Mouse (Mus musculus) layer of hippocampus, adult 9-10 months (tissue): ENCODE measurements at regions not wholly inside any gene's neighbourhood (a gene's known extent, or its start where the extent isn't known, plus 50 kb on each side); places are given as distances from the start of the nearest gene placed in this dataset.
"Not testable (repeated sequence)": the region's sequence is repeated elsewhere in the genome, so short reads cannot be mapped to it uniquely, and the experiment has no call there.

Experiments used
- DNase-seq: peaks from one replicate; pipeline ENCODE4 v3.0.0; 2022; ENCODE audit warnings: low spot score

GRCm38 (mm10) chr6:25101761-25102160 is 145.7 kb upstream of the Tmem229a start:
- DNase-seq: no peak

GRCm38 (mm10) chr6:25087167-25087566 is 131.1 kb upstream of the Tmem229a start:
- DNase-seq: no peak

- no peak for DNase-seq
These were observed 129.8 kb upstream of the Tmem229a start for GRCm38 (mm10) chr6:25085871-25086270.

- DNase-seq: not testable (repeated sequence)
These were observed 129.2 kb upstream of the Tmem229a start for GRCm38 (mm10) chr6:25085296-25085695.

GRCm38 (mm10) chr6:25065913-25066312 is 109.8 kb upstream of the Tmem229a start:
- DNase-seq: no peak

GRCm38 (mm10) chr6:25032878-25033509 is 76.9 kb upstream of the Tmem229a start:
- DNase-seq: no peak

- DNase-seq: no peak
These were observed 70.9 kb upstream of the Tmem229a start for GRCm38 (mm10) chr6:25026953-25027352.

GRCm38 (mm10) chr6:25020005-25020772 is 64.1 kb upstream of the Tmem229a start:
- peak; percentile 39 for DNase-seq

GRCm38 (mm10) chr6:25013288-25013606 is 57.1 kb upstream of the Tmem229a start:
- DNase-seq: no peak

GRCm38 (mm10) chr6:25012376-25013287 is 56.5 kb upstream of the Tmem229a start:
- DNase-seq: no peak

GRCm38 (mm10) chr6:25008856-25009255 is 52.8 kb upstream of the Tmem229a start:
- DNase-seq: not testable (repeated sequence)
